Mouse (Mus musculus) gastrocnemius, postnatal 25 days (tissue): ENCODE data around the gene Klre1. TPM values are rescaled to one million over a fixed set of nuclear protein-coding genes. Genes with fewer than 3 reads are reported as not detected.
A peak's percentile ranks its signal among the peaks of the same experiment; 100 is the strongest.

ENCODE experiments used
- DNase-seq: peaks from one replicate; pipeline ENCODE4 v3.0.0; 2022
- long read RNA-seq, 2 experiments: library from polyadenylated mRNA; stranded (forward); transcript quantifications; one replicate each; pipeline ENCODE4 v2.0.0; 2021
- total RNA-seq, 2 experiments: library from RNA; stranded (reverse); gene quantifications; 1 replicate in 1 of 2; 2 replicates in 1 of 2; pipeline ENCODE4 v1.2.3; 2021

The Klre1 gene
- not detected for total RNA-seq
- long read RNA-seq, experiment 1 = 0 reads
- long read RNA-seq, experiment 2 = 0 reads

DNA sequence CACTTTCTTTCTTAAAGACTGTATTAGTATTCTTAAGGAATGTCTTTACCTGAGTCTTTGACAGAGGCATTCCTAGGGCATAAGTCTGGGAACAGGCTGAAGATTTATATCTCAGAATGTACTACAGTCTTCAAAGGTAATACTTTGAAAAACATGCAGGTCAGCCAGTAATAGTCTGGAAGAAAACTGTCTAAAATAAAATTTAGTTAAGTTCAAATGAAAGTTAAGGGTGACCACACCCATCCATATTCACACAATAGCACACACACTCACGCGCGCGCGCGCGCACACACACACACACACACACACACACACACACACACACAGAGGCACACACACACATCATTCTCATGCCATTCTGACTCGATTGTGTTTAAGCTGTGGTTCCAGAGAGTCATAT lies at the start of gene Klre1:
Gene Klre1, plus strand, starts transcription at position 301 of the 400 bp plus-strand sequence.
- no peak for DNase-seq

GRCm38 (mm10) chr6:129529605-129530004 lies 48.1 kb upstream of the Klre1 start:
- no peak for DNase-seq

GRCm38 (mm10) chr6:129530261-129530660 lies 47.4 kb upstream of the Klre1 start:
- DNase-seq = no peak

DNA sequence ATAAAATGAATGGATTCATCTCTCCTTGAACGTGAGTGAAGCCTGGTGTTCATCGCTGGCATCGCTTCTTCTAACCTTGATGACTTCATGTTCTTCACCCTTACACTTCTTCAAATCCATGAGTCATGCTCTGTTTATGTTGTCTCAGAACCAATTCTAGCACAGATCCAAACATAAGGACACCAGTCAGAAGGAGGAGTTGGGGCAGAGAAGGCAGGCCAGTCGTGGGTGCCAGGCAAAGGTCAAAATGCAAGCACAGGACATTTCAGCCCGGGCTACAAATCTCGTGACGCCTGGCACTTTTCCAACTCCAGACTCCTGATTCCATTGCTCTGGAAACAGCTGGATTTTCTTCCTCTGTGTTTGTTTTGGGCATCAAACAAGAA lies 45.2 kb upstream of the Klre1 start:
- peak; percentile 58 for DNase-seq

- peak; percentile 74 for DNase-seq
Observed at GRCm38 (mm10) chr6:129532942-129533860, 44.5 kb upstream of the Klre1 start, which contains the start of gene Gabarapl1. Gene Gabarapl1 (plus strand): TSS chr6:129533160.

DNA sequence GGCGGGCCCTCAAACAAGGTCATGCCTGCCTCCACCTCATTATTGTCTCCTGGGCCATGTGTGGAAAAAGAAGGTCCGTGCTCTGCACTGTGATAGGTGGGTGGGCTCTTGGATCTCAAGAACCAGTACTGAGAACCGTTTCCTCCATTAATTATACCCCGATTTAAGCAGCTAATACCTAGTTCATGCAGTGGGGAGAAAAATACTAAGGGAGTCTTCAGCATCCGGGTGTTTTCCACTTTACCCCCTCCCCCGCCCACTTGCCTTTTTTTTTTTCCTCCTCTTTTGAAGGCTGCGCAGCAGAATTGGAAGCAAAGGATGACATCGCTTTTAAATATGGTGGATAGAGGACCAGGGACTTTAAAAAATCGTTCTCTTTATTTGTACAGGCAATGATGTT lies 43.6 kb upstream of the Klre1 start:
- DNase-seq = no peak

DNA sequence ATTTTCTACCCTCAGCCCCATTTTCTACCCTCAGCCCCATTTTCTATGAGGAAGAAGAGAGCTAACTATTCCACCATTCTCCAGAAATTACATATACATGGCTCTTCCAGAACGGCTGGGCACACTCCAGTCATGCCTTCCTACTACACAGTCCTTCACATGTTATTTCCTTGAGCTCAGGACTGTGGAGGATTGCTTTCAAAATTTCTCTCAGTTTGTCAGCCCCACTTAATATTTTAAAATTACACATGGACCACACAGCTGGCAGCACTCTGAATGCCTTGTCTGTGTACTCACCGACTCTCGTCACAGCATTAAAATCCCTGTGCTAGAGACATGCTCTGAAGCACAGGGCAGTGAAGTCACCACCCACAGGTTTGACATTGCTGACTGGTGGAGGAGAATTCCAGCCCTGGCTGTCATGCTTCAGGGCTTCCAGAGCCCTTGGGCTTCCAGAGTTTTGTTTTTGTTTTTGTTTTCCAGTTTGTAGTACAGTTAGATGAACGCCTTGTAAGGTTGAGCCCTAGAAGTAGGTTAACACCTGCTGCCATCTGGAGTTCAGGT lies 43.0 kb upstream of the Klre1 start:
- DNase-seq = no peak

- no peak for DNase-seq
Observed at GRCm38 (mm10) chr6:129535723-129536122, 42.0 kb upstream of the Klre1 start.

DNA sequence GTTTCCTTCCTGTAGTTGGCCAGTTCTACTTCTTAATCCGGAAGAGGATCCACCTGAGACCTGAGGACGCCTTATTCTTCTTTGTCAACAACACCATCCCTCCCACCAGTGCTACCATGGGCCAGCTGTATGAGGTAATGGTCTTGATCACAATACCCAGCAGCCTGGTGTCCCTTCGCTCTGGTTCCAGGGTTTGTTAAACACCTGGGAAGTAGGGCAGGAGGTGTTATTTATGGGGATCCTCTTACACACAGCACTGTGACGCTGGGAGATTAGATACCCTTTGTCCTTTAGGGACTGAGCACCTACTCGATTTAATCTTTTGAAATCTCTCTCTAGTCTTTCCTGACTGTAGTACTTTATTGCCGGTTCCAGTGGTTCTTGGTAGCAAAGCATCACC lies 39.1 kb upstream of the Klre1 start:
- no peak for DNase-seq

DNA sequence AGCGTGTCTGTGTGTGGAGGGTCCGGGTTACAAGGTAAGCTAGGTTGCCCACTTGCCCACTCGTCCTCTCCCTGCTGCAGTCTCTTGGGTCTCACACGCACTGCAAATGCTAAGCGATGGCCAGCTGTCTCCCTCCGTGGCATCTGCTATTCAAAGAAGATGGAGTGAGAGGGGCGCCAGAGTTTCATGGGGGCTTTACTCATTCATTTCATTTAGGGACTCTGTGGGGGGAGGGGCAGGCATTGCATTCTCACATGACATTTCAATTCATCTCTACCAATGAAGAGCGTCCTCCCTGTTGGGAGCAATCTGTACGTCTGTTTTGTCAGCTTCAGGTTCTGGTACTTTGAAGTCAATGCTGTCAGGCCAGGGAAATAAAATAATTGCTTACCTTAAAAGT lies 35.8 kb upstream of the Klre1 start:
- no peak for DNase-seq

GRCm38 (mm10) chr6:129542540-129542939 lies 35.2 kb upstream of the Klre1 start:
- no peak for DNase-seq

- no peak for DNase-seq
Observed at GRCm38 (mm10) chr6:129543709-129544606, 33.7 kb upstream of the Klre1 start.

GRCm38 (mm10) chr6:129547277-129547676 lies 30.4 kb upstream of the Klre1 start:
- DNase-seq = no peak

DNA sequence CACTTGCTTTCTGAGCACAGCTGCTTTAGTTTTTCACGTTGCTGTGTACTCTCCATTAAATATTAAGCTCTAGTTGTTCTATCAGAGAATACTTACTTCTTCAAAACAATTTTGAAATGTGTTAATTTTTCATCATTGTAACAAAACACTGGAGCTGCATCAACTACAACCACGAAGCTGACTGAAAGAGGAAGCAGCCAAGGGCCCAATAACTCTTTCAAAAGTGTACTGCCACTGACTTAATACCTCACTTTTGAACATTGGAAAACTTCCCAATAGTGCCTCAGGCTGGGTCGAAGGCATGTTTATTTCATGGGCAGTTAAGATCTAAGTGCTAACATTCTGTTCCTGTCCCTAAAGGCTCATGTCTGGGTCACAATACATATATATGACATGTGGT lies 29.7 kb upstream of the Klre1 start:
- no peak for DNase-seq

GRCm38 (mm10) chr6:129557298-129558023 lies 20.2 kb upstream of the Klre1 start:
- no peak for DNase-seq

DNA sequence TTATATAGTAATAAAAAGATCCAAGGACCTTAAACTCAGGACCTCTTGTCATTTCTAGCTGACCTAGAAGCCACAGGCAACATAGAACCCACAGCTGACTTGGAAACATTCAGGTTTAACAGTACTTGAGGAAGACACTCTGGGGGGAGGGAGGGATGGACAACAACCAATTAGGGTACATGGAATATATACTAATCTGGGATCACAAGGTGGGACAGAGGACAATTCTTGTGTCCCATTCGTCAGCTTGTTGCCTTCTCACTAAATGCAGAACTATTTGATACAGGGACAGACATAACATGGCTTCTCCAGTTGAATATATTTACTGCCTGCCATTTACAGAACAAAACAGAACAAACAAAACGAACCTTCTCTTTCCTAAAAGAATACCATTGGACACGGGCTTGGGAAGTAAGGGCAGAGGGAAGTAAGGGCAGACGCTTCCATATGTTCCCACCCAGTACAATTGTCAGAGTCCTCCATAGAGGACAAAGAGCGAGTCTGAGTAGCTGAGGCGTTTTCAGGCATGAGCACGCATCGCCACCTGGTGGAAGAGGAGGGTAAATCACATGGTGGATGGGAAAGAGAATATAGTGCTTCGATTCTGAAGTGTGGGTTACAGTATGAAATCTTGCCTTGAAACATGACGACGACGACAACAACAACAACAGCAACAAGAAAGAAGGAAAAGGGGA lies 18.6 kb upstream of the Klre1 start:
- DNase-seq = peak; percentile 21

DNA sequence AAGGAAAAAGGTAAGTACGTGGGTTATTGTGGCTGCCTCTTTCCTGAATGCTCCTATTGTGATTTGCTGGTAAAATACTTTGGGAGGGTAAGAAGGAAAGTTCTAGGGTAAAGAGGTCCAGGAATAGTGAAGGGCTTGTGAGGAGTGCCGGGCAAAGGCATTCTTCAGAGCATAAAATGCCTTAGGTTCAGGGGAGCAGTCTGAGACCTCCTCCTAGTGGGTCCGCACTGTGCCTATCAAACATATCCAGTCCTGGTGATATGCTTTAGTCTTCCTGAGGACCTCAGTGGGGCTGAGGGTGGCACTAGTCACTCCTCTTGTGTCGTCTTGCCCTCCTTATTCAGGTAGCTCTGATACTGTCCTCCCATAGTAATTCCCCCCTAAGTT lies 18.1 kb upstream of the Klre1 start:
- DNase-seq = no peak

DNA sequence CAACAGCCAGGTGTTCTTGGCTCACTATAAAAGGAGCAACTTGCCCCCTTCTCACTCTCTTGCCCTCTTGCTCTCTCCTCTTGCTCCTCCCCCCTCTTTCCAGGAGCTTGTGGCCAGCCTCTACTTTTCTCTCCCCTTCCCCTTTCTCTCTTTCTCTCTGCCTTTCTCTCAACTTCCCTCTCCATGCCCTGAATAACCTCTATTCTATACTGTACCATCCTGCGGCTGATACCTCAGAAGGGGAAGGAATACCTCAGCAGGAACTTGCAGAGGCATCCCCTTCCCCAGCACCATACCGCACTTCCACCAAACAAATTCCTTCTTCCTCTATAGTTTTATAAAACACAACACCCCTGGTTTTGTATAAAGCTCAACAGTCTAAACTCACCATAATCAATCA lies 12.4 kb upstream of the Klre1 start:
- DNase-seq = no peak

DNA sequence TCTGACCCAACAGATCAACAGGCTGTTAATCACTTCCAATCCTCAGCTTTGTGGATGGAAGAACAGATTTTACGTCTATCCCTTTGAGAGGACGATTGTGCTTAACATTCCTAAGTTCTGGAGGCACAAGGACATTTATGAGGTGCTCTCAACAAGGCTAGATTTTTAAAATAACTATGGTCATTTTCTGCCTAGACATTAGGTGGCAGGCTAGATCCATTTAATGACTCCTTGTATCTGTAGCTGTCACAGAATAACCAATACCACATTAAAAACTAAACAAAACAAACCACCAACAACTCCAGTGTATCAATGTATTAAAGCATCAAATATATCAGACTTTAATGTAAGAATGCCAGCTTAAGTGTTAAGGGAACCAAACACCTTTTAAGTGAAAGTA lies 2.4 kb upstream of the Klre1 start:
- no peak for DNase-seq

DNA sequence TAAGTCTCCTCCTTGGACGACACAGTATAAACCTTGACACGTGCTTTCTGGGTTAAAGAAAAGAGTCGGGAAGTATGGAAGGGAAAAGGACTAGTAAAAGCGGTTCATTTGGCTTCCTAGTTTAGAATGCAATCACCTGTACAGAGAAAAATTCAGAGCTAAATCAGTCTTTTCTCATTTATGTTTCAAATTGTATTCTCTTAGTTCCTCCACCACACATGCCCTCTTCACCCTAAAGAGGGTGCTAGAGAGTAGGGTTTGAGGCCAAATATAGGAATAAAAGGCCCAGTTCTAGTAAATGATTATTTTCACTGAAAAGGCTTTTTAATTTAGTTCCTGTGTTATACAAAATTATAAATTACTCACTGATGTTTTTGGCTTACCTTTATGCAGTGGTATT lies 3.6 kb downstream of the Klre1 start:
- DNase-seq = no peak

DNA sequence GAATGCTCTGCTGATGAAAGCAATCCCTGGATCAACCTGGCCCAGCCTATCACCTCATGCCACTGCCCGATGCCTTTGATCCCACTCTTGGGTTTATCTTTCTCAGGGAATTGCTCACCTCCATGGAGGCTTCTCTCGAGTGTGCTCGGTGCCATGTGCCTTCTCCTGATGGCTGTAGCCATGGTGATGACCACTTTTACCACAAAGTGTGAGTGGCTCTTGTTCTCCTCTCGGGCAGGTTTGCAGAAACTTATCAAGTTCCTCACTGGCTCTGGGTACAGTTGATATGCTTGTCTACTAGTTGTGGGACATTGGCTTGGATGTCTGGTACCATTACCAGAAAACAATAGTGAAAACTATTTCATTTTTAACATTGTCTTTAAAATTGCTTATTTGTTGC lies 4.2 kb downstream of the Klre1 start:
- DNase-seq = no peak
